Comparison of ENCODE assay signal across 17 mouse cellular contexts in genomic region chr9:41102613-41103012, GRCm38 (mm10). TPM values are rescaled to one million over a fixed set of nuclear protein-coding genes. Genes with fewer than 3 reads are reported as not detected.
A peak's percentile ranks its signal among the peaks of the same experiment; 100 is the strongest.
DNase-seq lines count a peak whose midpoint lies in the region; ATAC-seq and TF ChIP-seq lines count a peak whose summit lies in the region.
"Had no signal": no experiment of that assay in that cellular context is flagged by ENCODE, and none has a peak within 500 bp of the region (broad histone marks: within the 10 kb centered on the region; RNA-seq: fewer than 3 reads in every experiment).

No protein-coding gene starts in this region.

- no peak overlapping the region for H3K9ac ChIP-seq in lung, embryonic 14.5 days
- no peak overlapping the region for H3K9ac ChIP-seq in kidney, postnatal 0 days (ENCODE audit: low read depth, low read length)
- H3K9ac ChIP-seq in intestine, postnatal 0 days (ENCODE audit: low read depth, low read length), result no peak overlapping the region
- H3K9ac ChIP-seq in forebrain, embryonic 11.5 days (ENCODE audit: low read length), result no peak overlapping the region
- H3K9ac ChIP-seq: limb, embryonic 13.5 days; lung, embryonic 15.5 days; neural tube, embryonic 15.5 days had no signal

- no peak for ATAC-seq in lung, embryonic 14.5 days (ENCODE audit: insufficient read depth)
- no peak for ATAC-seq in kidney, postnatal 0 days (replicated peaks; ENCODE audit: low FRiP score, low read depth)
- ATAC-seq in intestine, postnatal 0 days, result no peak
- ATAC-seq in forebrain, embryonic 11.5 days (replicated peaks; ENCODE audit: low FRiP score), result no peak
- ATAC-seq: activated CD4-positive, CD25-positive, alpha-beta regulatory T cell, adult 4 months had no signal

- TF ChIP-seq CTCF in lung, embryonic 14.5 days (IDR thresholded peaks at IDR 0.05; ENCODE audit: low read depth), result no peak
- TF ChIP-seq CTCF in lung, adult 2 months (IDR thresholded peaks at IDR 0.05; ENCODE audit: insufficient read depth, low read length), result no peak
- no peak for TF ChIP-seq CTCF in kidney, postnatal 0 days (IDR thresholded peaks at IDR 0.05; ENCODE audit: low read depth)
- no peak for TF ChIP-seq CTCF in olfactory bulb, adult 2 months (IDR thresholded peaks at IDR 0.05; ENCODE audit: insufficient read depth, low read depth, low read length)
- TF ChIP-seq CTCF in intestine, postnatal 0 days (IDR thresholded peaks at IDR 0.05; ENCODE audit: low read depth), result no peak

- no peaks in the 10 kb centered on the region for H3K27me3 ChIP-seq in lung, embryonic 14.5 days (ENCODE audit: insufficient read depth, low read length)
- no peaks in the 10 kb centered on the region for H3K27me3 ChIP-seq in kidney, postnatal 0 days (ENCODE audit: insufficient read depth, low read length)
- H3K27me3 ChIP-seq in intestine, postnatal 0 days (replicated peaks; ENCODE audit: control insufficient read depth, insufficient read depth, low read length), result no peaks in the 10 kb centered on the region
- no peaks in the 10 kb centered on the region for H3K27me3 ChIP-seq in forebrain, embryonic 11.5 days (ENCODE audit: control insufficient read depth, insufficient read depth, low read length)
- H3K27me3 ChIP-seq: limb, embryonic 13.5 days; lung, embryonic 15.5 days; neural tube, embryonic 15.5 days had no signal

- H3K4me1 ChIP-seq in lung, embryonic 14.5 days (ENCODE audit: insufficient read depth), result peaks cover 11% of the 10 kb centered on the region
- H3K4me1 ChIP-seq in lung, adult 2 months (ENCODE audit: control insufficient read depth, insufficient read depth, low read length), result no peaks in the 10 kb centered on the region; the same call in 1 of the 2 replicates
- peaks cover 18% of the 10 kb centered on the region for H3K4me1 ChIP-seq in kidney, postnatal 0 days (replicated peaks; ENCODE audit: insufficient read depth, low read length)
- peaks cover 47% of the 10 kb centered on the region for H3K4me1 ChIP-seq in olfactory bulb, adult 2 months (ENCODE audit: control insufficient read depth, insufficient read depth, low read length)
- H3K4me1 ChIP-seq in intestine, postnatal 0 days (replicated peaks; ENCODE audit: control insufficient read depth, insufficient read depth, low read length), result peaks cover 3% of the 10 kb centered on the region; the same call in 1 of the 2 replicates
- no peaks in the 10 kb centered on the region for H3K4me1 ChIP-seq in forebrain, embryonic 11.5 days (replicated peaks; ENCODE audit: control insufficient read depth, insufficient read depth, low read length)

- 69% methylated on average over 10 of the region's 10 CpGs for WGBS in lung, embryonic 14.5 days
- 52% methylated on average over 10 of the region's 10 CpGs for WGBS in lung, adult 2 months
- WGBS in kidney, postnatal 0 days, result 48% methylated on average over 10 of the region's 10 CpGs
- WGBS in olfactory bulb, adult 2 months, result 27% methylated on average over 10 of the region's 10 CpGs
- 73% methylated on average over 10 of the region's 10 CpGs for WGBS in intestine, postnatal 0 days
- WGBS in forebrain, embryonic 11.5 days, result 83% methylated on average over 10 of the region's 10 CpGs

- no peaks in the 10 kb centered on the region for H3K36me3 ChIP-seq in lung, embryonic 14.5 days (ENCODE audit: insufficient read depth)
- no peaks in the 10 kb centered on the region for H3K36me3 ChIP-seq in kidney, postnatal 0 days (ENCODE audit: insufficient read depth, low read length)
- no peaks in the 10 kb centered on the region for H3K36me3 ChIP-seq in intestine, postnatal 0 days (ENCODE audit: control insufficient read depth, insufficient read depth)
- no peaks in the 10 kb centered on the region for H3K36me3 ChIP-seq in forebrain, embryonic 11.5 days (ENCODE audit: control insufficient read depth, insufficient read depth, low read length)
- H3K36me3 ChIP-seq: hindbrain, embryonic 10.5 days; limb, embryonic 13.5 days; lung, embryonic 15.5 days; neural tube, embryonic 15.5 days had no signal

- H3K4me2 ChIP-seq in lung, embryonic 14.5 days, result no peak overlapping the region
- H3K4me2 ChIP-seq in kidney, postnatal 0 days (ENCODE audit: low read length), result no peak overlapping the region
- H3K4me2 ChIP-seq in intestine, postnatal 0 days (replicated peaks; ENCODE audit: low read depth), result no peak overlapping the region
- no peak overlapping the region for H3K4me2 ChIP-seq in forebrain, embryonic 11.5 days (ENCODE audit: low read depth, low read length, severe bottlenecking)
- H3K4me2 ChIP-seq: limb, embryonic 13.5 days; lung, embryonic 15.5 days; neural tube, embryonic 15.5 days had no signal

- no peak overlapping the region for H3K27ac ChIP-seq in lung, embryonic 14.5 days (ENCODE audit: low read depth)
- no peak overlapping the region for H3K27ac ChIP-seq in kidney, postnatal 0 days
- H3K27ac ChIP-seq in olfactory bulb, adult 2 months (ENCODE audit: insufficient read depth, low read depth, low read length), result peak overlapping the region; percentile 96
- no peak overlapping the region for H3K27ac ChIP-seq in intestine, postnatal 0 days (ENCODE audit: low read depth, low read length)
- H3K27ac ChIP-seq in forebrain, embryonic 11.5 days (ENCODE audit: low read depth, low read length), result no peak overlapping the region
- H3K27ac ChIP-seq: hindbrain, embryonic 10.5 days; limb, embryonic 13.5 days; lung, embryonic 15.5 days; neural tube, embryonic 15.5 days had no signal

- no peaks in the 10 kb centered on the region for H3K9me3 ChIP-seq in lung, embryonic 14.5 days (ENCODE audit: low read depth, low read length)
- H3K9me3 ChIP-seq in kidney, postnatal 0 days (replicated peaks; ENCODE audit: low read length), result no peaks in the 10 kb centered on the region
- no peaks in the 10 kb centered on the region for H3K9me3 ChIP-seq in intestine, postnatal 0 days (ENCODE audit: control insufficient read depth)
- no peaks in the 10 kb centered on the region for H3K9me3 ChIP-seq in forebrain, embryonic 11.5 days (ENCODE audit: control insufficient read depth, low read length)
- H3K9me3 ChIP-seq: G1E; hindbrain, embryonic 10.5 days; limb, embryonic 13.5 days; lung, embryonic 15.5 days; neural tube, embryonic 15.5 days had no signal

- DNase-seq in gastrocnemius, adult 18-20 months (ENCODE audit: low spot score), result peak; percentile 38
- no peak for DNase-seq in gastrocnemius, postnatal 4 days (ENCODE audit: low spot score in 2 of 2)
- peak; percentile 27 for DNase-seq in lung, embryonic 14.5 days
- no peak for DNase-seq in lung, adult 2 months
- DNase-seq in kidney, postnatal 0 days (ENCODE audit: low spot score), result peak; percentile 79
- DNase-seq in forebrain, embryonic 11.5 days (ENCODE audit: low spot score), result no peak
- DNase-seq: cerebellum, postnatal 36 days; midbrain, embryonic 14.5 days; right cerebral cortex, postnatal 4 days had no signal

- H3K4me3 ChIP-seq in lung, embryonic 14.5 days (ENCODE audit: low read depth, low read length), result no peak overlapping the region
- no peak overlapping the region for H3K4me3 ChIP-seq in lung, adult 2 months (replicated peaks; ENCODE audit: extremely low read depth, low read depth, low read length)
- no peak overlapping the region for H3K4me3 ChIP-seq in kidney, postnatal 0 days (replicated peaks; ENCODE audit: low read depth, low read length)
- no peak overlapping the region for H3K4me3 ChIP-seq in olfactory bulb, adult 2 months (ENCODE audit: insufficient read depth, low read depth, low read length)
- no peak overlapping the region for H3K4me3 ChIP-seq in intestine, postnatal 0 days (ENCODE audit: low read depth, low read length)
- no peak overlapping the region for H3K4me3 ChIP-seq in forebrain, embryonic 11.5 days (ENCODE audit: low read depth, low read length)
- H3K4me3 ChIP-seq: hindbrain, embryonic 10.5 days; limb, embryonic 13.5 days; lung, embryonic 15.5 days; neural tube, embryonic 15.5 days had no signal

- TF ChIP-seq POLR2A in lung, adult 2 months (IDR thresholded peaks at IDR 0.05; ENCODE audit: borderline replicate concordance, extremely low read depth, low read depth, low read length), result no peak
- TF ChIP-seq POLR2A in olfactory bulb, adult 2 months (IDR thresholded peaks at IDR 0.05; ENCODE audit: insufficient read depth, low read depth, low read length), result no peak

RNA-seq across cellular contexts. Expression of gene Ubash3b, which starts 58.9 kb away (rescaled TPM):
- total RNA-seq in gastrocnemius, adult 18-20 months (2021), result under 1 TPM; 0.25 to 0.69 TPM
- total RNA-seq in gastrocnemius, postnatal 4 days (2021), result 1 to 10 TPM; 5.3 to 5.6 TPM
- polyA plus RNA-seq in lung, embryonic 14.5 days (2014; fragmentation: Nextera tagmentation; extraction: Ambion mirVana), result 6.2 and 8.0 TPM in 2 replicates
- 3.4 and 5.4 TPM in 2 replicates for polyA plus RNA-seq in lung, adult 2 months (2012; rRNA removed)
- polyA plus RNA-seq in kidney, postnatal 0 days (2015; fragmentation: Nextera tagmentation; extraction: Ambion mirVana), result 7.5 TPM in 2 replicates
- polyA plus RNA-seq in olfactory bulb, adult 2 months (2012; ENCODE audit: insufficient read depth, insufficient read length, low replicate concordance, missing spikeins), result not detected in 2 replicates
- 6.3 and 7.2 TPM in 2 replicates for polyA plus RNA-seq in intestine, postnatal 0 days (2015; fragmentation: Nextera tagmentation; extraction: Ambion mirVana)
- polyA plus RNA-seq in forebrain, embryonic 11.5 days (2014; fragmentation: Nextera tagmentation; extraction: Ambion mirVana), result 7.4 and 8.3 TPM in 2 replicates

Comparison
In these comparisons a context has a peak if more than half of its experiments do, and no peak if none do; other contexts are left out.
1. DNase-seq: peak in gastrocnemius, adult 18-20 months (single experiment), lung, embryonic 14.5 days (single experiment) and kidney, postnatal 0 days (single experiment); none in gastrocnemius, postnatal 4 days (0 of 2), lung, adult 2 months (single experiment) and forebrain, embryonic 11.5 days (single experiment).